Mouse (Mus musculus) erythroblast, embryonic 14.5 days (primary cell): ENCODE results near the gene Ush2a. TPM values are rescaled to one million over a fixed set of nuclear protein-coding genes. Genes with fewer than 3 reads are reported as not detected.
A peak's percentile ranks its signal among the peaks of the same experiment; 100 is the strongest.

Experiments used
- H3K27me3 ChIP-seq: 2 replicates; pipeline ENCODE4 v1.6.1; 2012; ENCODE audit warnings: inconsistent platforms; ENCODE audit not compliant: control insufficient read depth
- H3K36me3 ChIP-seq: 2 replicates; pipeline ENCODE4 v1.6.1; 2012; ENCODE audit warnings: mild to moderate bottlenecking, inconsistent platforms; ENCODE audit not compliant: control insufficient read depth
- H3K4me1 ChIP-seq: 2 replicates; pipeline ENCODE4 v1.6.1; 2012; ENCODE audit warnings: inconsistent platforms; ENCODE audit not compliant: control insufficient read depth
- H3K4me3 ChIP-seq: replicated peaks from 2 replicates; pipeline ENCODE3; 2012; ENCODE audit warnings: moderate library complexity, mild to moderate bottlenecking, inconsistent platforms
- H3K9me3 ChIP-seq: 2 replicates; pipeline ENCODE4 v1.6.1; 2012; ENCODE audit warnings: low read length, inconsistent platforms, mixed read lengths; ENCODE audit not compliant: control insufficient read depth
- GATA1 ChIP-seq: IDR thresholded peaks from 2 replicates; pipeline ENCODE4 v1.6.1; 2012; ENCODE audit warnings: low read length, inconsistent platforms, mixed read lengths
- TAL1 ChIP-seq: IDR thresholded peaks from 3 replicates; pipeline ENCODE4 v1.6.1; 2012; ENCODE audit warnings: low read length, inconsistent platforms, mixed read lengths
- polyA plus RNA-seq: library from polyadenylated mRNA; stranded (reverse); fragments of >175 nt; gene quantifications from 2 replicates; pipeline ENCODE4 v1.2.3, GENCODE M21; 2012

The Ush2a gene
- polyA plus RNA-seq, 1 experiment, result not detected

GRCm38 (mm10) chr1:188878531-188879055 lies 616.8 kb downstream of the Ush2a start:
- Histone ChIP-seq H3K27me3 (no peaks in the 10 kb centered on the region), H3K4me1 (no peaks in the 10 kb centered on the region), H3K9me3 (no peaks in the 10 kb centered on the region), H3K4me3 (no peak overlapping the region), H3K36me3 (no peaks in the 10 kb centered on the region)
- TF ChIP-seq GATA1 (no peak), TAL1 (no peak)

GRCm38 (mm10) chr1:188896906-188897551 lies 635.2 kb downstream of the Ush2a start:
- H3K36me3 ChIP-seq, result no peaks in the 10 kb centered on the region
- peak; percentile 12; the same call in 1 of the 3 replicates for TF ChIP-seq TAL1
- TF ChIP-seq GATA1, result no peak
- H3K4me3 ChIP-seq, result no peak overlapping the region
- peaks cover 47% of the 10 kb centered on the region for H3K4me1 ChIP-seq
- H3K9me3 ChIP-seq, result no peaks in the 10 kb centered on the region
- H3K27me3 ChIP-seq, result no peaks in the 10 kb centered on the region

GRCm38 (mm10) chr1:188904091-188904490 lies 642.3 kb downstream of the Ush2a start:
- TF ChIP-seq GATA1 (no peak), TAL1 (no peak)
- no peaks in the 10 kb centered on the region for H3K36me3 ChIP-seq
- peaks cover 3% of the 10 kb centered on the region for H3K4me1 ChIP-seq
- no peak overlapping the region for H3K4me3 ChIP-seq
- no peaks in the 10 kb centered on the region for H3K27me3 ChIP-seq
- no peaks in the 10 kb centered on the region for H3K9me3 ChIP-seq

- H3K9me3 ChIP-seq, result no peaks in the 10 kb centered on the region
Measured at GRCm38 (mm10) chr1:188906175-188906574, 644.4 kb downstream of the Ush2a start.

GRCm38 (mm10) chr1:188910656-188911055 lies 648.8 kb downstream of the Ush2a start:
- no peak overlapping the region for H3K4me3 ChIP-seq
- no peak for TF ChIP-seq GATA1
- no peak for TF ChIP-seq TAL1
- no peaks in the 10 kb centered on the region for H3K4me1 ChIP-seq
- no peaks in the 10 kb centered on the region for H3K9me3 ChIP-seq
- no peaks in the 10 kb centered on the region for H3K27me3 ChIP-seq
- no peaks in the 10 kb centered on the region for H3K36me3 ChIP-seq

More at GRCm38 (mm10) chr1:188906175-188906574, 644.4 kb downstream of the Ush2a start:
- Histone ChIP-seq H3K4me3 (no peak overlapping the region), H3K27me3 (no peaks in the 10 kb centered on the region), H3K36me3 (no peaks in the 10 kb centered on the region), H3K4me1 (no peaks in the 10 kb centered on the region)
- TF ChIP-seq GATA1, result no peak
- no peak for TF ChIP-seq TAL1

GRCm38 (mm10) chr1:188919946-188920345 lies 658.1 kb downstream of the Ush2a start:
- Histone ChIP-seq H3K4me3 (no peak overlapping the region), H3K27me3 (no peaks in the 10 kb centered on the region), H3K4me1 (no peaks in the 10 kb centered on the region), H3K9me3 (peaks cover 10% of the 10 kb centered on the region), H3K36me3 (no peaks in the 10 kb centered on the region)
- TF ChIP-seq GATA1 (no peak), TAL1 (no peak)

GRCm38 (mm10) chr1:188937246-188937780 lies 675.5 kb downstream of the Ush2a start:
- no peaks in the 10 kb centered on the region for H3K36me3 ChIP-seq
- no peaks in the 10 kb centered on the region for H3K27me3 ChIP-seq
- H3K9me3 ChIP-seq, result peaks cover 3% of the 10 kb centered on the region; the same call in 1 of the 2 replicates
- H3K4me1 ChIP-seq, result peaks cover 5% of the 10 kb centered on the region
- TF ChIP-seq GATA1 (no peak), TAL1 (no peak)
- H3K4me3 ChIP-seq, result no peak overlapping the region

- Histone ChIP-seq H3K4me3 (no peak overlapping the region), H3K9me3 (no peaks in the 10 kb centered on the region), H3K27me3 (peaks cover 4% of the 10 kb centered on the region), H3K4me1 (peaks cover 23% of the 10 kb centered on the region), H3K36me3 (no peaks in the 10 kb centered on the region)
- TF ChIP-seq TAL1, result no peak
- no peak for TF ChIP-seq GATA1
Measured at GRCm38 (mm10) chr1:188945326-188945725, 683.5 kb downstream of the Ush2a start.

GRCm38 (mm10) chr1:188946849-188947248 lies 685.0 kb downstream of the Ush2a start:
- no peaks in the 10 kb centered on the region for H3K9me3 ChIP-seq
- H3K4me1 ChIP-seq, result peaks cover 23% of the 10 kb centered on the region
- peaks cover 4% of the 10 kb centered on the region for H3K27me3 ChIP-seq
- H3K4me3 ChIP-seq, result no peak overlapping the region
- TF ChIP-seq GATA1 (no peak), TAL1 (no peak)
- no peaks in the 10 kb centered on the region for H3K36me3 ChIP-seq
